Mouse (Mus musculus) thymus, postnatal 25 days (tissue): ENCODE results near the gene Ankfy1.
"Not testable (repeated sequence)": the region's sequence is repeated elsewhere in the genome, so short reads cannot be mapped to it uniquely, and the experiment has no call there.

Experiments
- DNase-seq: peaks from one replicate; pipeline ENCODE4 v3.0.0; 2022

Ankfy1 gene

DNA sequence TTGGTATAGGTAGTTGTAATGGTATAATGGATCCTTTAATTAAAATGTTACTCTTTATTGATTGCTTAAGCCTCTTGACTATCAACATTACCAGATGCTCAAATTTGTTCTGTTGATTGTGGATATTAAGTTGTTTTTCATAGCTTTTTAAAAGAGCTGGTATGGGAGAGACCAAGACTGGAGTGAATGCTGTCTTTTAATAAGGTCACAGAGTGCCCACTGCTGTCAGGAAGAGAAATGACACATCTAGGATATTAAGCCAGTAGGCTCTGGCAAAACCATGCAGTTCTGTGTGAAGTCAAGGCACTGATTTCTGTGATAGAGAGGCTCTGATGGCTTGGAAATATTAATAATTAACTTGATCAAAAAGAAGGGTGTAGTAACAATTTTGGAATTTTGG lies 34.1 kb downstream of the Ankfy1 start:
- no peak for DNase-seq

DNA sequence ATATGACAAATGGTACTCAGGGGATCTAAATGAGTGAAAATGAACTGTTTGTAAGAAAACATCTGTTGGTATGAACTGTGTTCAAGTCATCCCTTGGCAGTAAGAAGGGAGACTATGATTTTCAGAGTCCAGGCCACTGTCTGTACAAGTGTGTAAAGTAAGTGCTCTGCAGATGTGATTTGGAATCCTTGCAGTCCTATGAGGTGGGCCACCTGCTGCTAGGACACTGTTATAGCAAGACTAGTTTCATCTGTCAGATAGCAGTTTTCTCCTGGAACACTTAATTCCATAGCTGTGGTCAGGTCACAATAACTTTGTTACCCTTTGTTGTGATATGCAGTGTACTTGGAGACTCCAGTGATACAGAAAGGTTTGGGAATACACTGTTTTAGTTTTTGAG lies 36.2 kb downstream of the Ankfy1 start:
- DNase-seq = peak; percentile 14

DNA sequence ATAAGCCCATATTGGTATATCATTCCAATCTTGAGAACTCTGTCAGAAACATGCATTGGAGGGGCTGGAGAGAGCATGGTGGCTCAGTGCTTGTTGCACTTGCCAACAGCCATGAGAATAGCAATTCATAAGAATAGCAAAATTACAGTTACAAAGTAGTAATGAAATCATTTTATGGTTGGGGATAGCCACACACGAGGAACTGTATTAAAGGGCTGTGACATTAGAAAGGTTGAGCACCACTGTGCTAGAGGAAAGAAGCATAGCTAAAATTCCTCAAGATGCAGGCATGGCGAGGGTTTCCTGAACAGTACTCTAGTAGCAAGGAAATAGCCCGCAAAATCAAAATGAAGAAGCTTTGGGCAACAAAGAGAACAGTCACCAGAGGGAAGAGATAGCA lies 43.9 kb downstream of the Ankfy1 start:
- no peak for DNase-seq

DNA sequence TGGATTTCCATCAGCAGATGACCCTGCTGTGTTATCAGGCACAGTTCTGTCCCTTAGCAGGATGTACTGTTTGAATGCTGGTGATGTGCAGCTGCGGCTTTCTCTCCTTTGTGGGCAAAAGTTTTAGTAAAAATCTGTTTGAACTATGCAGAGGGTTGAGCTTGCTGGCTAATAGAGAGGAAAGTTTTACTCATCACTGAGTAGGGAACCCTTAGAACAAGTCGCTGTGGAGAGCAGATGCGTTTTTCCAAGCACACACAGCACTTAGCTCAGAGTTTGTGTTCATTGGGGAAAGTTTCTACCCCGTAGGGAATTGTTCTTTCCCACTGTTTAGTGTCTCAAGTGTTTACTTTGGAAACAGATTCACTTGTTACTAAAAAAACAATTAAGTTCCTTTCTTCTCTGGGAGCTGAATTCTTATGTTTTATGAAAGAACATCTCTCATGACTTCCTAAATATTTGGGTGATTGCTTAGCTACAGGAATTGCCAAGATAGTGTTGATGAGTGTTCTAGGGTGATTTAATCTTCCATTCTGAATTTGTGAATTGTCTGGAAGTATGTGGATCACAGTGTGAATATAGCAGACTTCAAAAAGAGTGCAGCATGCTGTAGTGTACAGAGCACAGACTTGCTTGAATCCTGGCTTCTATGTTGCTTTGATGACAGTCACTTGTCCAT lies 45.2 kb downstream of the Ankfy1 start:
- no peak for DNase-seq

DNA sequence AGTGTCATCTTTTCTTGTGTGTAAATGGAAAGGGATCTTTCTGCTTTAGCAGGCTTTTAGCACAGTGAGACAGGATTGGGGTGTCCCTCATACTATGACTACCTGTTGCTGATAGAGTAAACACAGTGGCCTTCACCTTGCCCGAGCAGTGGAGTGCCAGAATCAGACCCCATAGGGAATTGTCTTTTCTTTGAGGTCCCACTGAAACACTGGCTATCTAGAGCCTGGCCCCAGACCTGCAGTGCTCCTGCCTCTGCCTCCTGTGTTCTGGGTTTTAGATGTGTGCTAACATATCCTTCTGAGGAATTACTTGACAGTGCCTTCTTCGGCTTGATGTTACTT lies 45.7 kb downstream of the Ankfy1 start:
- DNase-seq = no peak

DNA sequence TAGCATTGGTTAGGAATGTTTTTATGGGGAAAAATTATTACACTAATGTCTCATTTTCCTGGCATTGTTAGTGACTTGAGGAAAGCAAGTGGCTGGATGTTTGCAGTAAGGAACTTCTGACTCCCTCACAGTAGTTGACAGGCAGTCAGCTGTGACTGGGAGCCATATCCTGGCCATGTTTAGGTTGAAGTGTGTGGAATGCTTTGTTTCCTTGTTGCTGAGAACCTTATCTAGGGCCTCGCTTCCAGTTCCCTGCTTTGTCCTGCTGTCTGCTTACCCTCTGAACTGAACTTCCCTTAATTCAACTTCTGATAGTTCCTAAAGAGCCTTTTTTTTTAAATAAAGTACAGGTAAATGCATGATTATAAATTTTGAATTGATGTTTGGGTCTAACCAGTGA lies 46.5 kb downstream of the Ankfy1 start:
- DNase-seq = no peak

DNA sequence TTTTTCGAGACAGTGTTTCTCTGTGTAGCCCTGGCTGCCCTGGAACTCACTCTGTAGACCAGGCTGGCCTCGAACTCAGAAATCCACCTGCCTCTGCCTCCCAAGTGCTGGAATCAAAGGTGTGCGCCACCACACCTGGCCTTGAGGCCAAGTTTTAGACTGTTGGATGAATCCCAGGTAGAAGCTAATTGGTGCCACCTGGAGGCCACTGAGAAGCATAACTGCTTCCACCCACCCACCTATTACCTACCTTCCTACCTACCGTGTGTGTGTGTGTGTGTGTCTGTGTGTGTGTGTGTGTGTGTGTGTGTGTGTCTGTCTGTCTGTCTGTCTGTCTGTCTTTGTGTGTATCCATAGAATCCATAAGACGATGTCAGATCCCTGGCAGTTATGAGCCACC lies 47.7 kb downstream of the Ankfy1 start:
- DNase-seq = peak; percentile 42

DNA sequence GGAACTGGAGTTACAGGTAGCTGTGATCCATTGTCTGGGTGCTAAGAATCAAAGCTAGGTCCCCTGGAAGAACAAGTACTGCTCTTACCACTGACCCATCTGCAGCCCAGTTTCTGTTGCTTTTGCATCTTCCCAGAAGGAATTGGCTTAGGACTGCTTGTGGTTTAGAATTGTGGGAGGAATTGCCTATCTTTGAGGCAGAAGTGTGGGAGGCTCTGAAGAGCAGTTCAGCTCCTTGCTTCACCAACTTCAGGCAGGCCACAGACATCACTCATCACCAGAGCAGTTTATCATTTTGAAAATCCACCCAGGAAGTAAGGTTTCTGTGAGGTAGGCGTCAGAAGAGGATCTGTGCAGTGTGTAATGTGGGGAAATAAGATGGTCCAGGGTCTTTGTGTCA lies 49.2 kb downstream of the Ankfy1 start:
- DNase-seq = no peak

DNA sequence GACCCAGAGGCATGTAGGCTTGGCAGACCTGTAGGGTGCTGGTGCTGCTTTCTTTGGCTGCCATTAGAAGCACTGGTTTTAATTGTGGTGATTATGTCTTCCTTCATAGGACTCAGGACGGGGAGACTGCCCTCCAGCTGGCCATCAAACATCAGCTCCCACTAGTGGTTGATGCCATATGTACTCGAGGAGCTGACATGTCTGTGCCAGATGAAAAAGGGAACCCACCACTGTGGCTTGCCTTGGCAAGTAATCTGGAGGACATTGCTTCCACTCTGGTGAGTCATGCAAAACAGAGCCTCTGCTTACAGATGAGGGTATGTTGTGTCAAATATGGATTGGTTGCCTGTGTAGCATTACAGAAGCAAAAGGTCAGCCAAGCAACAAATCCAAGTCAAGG lies 62.1 kb downstream of the Ankfy1 start:
- no peak for DNase-seq

DNA sequence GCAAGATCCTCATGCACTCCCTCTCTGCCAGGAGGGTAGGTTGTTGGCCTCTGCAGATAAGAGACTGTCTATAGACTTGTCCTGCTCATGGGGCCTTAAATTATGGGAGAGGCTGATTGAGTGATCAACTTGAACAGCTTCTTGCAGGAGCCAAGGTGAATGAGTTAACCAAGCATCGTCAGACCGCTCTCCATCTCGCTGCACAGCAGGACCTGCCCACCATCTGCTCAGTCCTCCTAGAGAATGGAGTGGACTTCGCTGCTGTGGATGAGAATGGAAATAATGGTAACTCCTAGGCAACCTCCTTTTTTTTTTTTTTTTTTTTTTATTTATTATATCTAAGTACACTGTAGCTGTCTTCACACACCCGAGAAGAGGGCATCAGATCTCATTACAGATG lies 68.5 kb downstream of the Ankfy1 start:
- no peak for DNase-seq

DNA sequence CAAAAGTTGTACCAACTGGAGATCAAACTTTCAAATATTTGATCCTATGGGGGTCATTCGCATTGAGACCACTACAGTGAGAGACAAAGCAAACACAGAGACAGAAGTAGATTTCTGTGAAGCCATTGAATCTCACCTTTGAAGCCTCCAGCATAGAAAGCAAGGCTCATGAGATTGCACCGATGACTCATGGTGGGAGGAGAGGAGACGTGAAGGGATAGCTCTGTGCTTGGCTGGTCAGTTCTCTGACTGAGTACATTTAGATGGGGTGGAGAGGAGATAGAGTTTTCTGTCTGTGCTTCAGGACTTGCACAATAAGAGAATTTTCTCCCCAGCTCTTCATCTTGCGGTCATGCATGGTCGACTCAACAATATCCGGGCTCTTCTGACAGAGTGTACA lies 69.8 kb downstream of the Ankfy1 start:
- no peak for DNase-seq

DNA sequence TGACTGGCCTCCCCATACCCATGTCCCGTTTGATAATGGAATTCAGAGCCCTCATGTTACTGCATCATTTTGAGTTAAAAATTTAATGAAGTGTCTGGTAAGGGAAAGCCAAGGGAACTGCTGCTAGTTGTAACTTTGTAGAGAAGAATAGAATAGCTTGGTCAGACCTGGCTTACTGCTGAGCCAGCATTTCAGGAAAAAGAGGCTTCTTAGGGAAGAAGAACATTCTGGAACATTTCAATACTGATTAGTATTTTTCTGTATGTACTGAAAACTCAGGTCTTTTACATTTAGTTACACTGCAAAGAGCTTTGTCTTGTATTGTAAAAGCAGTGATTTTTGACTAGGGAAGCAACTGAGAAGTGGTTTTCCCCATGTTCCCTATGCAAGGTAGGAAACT lies 71.0 kb downstream of the Ankfy1 start:
- DNase-seq = no peak

DNA sequence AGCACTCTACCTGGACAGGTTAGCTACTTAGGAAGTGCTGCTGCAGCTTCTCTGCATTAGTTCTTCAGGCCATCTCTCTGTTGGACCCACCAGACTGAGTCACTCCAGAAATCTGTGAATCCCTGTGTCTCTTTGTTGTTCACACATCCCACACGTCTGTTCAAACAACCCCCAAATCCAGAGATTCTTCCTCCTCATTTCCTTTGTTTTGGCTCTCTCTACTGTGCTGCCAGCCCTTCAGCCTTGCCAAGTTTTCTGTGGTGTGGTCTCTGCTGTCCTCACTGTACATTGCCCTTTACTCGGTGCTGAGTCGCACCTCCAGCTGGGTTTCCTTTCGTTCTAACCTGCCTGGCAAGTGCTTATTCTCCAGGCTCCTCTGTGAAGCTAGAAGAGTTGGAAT lies 74.5 kb downstream of the Ankfy1 start:
- no peak for DNase-seq

DNA sequence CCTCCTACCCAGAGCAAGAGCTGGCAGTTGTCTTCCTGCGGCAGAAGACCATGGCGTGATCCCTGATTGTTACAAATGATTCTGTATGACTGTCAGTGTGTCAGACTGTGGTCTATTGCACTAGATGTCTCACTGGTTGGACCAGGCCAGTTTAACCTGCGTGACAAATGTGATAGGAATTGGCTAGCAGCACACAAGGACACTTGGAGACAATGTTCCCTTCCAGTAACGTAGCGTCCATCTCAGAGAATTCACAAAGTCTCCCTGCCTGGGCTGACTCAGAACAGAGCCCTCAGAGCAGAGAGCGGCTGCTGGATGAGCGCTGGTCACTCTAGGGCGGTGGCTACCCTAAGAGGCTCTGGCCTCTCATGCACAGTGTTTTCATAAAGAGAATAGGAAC lies 77.9 kb downstream of the Ankfy1 start:
- no peak for DNase-seq

DNA sequence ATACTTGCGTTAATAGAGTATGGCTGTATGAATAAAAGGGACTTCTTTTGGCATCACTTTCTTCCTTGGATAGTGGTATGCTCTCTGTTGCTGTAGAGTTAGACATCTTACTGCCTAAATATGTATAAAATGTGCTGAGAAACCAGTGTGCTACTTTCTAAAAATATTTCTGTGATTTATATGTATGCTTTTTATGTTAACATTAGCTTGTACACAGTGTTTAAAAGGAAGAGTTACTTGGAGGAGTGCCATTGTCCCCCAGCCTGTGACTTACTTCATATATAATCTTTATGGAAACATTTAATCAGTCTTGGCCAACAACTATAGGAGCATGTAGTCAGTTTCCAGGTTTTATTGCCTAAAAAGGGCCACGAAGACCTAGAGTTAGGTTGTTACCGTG lies 79.3 kb downstream of the Ankfy1 start:
- no peak for DNase-seq

DNA sequence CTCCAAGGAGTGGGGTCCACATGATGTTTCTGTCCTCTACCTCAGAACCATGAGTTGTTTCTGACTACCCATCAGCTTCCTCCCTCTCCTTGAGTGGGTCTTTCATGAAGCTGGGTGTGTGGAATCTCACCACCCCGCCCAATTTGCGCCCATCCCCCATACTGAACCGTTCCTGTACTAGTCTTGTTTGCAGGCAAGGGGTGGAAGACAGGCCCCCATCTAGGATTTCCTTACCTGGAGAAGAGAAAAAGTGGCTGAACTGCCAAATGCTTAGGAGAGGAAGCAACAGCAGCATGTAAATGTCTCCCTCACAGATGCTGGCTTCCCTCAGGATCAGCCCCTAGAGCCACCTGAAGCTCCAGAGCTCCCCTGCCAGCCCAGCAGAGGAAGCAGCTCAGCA lies 80.5 kb downstream of the Ankfy1 start:
- no peak for DNase-seq

DNA sequence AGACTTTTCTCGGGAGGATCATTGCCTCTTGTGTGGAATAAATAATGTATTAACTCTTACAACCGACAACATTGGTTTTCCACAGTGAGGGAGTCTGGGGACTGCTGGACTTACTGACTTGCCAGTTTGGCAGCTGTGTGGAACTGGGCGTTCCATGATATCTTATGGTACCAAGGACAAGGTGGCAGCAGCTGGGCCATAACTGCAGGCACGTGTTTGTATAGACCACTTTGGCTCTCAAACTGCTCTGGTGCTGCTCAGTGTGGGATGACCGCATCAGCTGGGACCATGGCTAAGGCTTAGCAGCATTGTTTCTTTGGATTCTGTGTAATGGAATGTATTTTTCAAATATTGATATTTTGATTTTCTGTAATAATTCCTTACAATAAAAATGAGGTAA lies 81.0 kb downstream of the Ankfy1 start:
- no peak for DNase-seq

DNA sequence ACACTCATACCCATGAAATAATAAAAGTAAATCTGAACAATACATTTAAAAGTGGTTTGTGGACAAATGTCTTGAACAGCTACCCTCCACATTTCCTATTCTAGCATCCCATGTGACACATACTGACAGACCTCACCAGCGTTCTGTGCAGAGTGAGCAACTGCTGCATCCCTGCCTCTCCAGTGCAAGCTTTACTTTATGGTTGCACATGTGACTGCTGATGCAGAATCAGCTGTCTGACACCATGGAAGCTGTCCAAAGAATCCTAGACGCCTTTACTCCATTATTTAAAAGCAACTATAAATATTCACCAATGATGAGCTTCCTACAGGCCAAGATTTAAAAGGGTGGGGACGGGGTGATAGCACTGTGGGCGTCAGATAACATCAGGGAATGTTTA lies 81.7 kb downstream of the Ankfy1 start:
- DNase-seq = no peak

DNA sequence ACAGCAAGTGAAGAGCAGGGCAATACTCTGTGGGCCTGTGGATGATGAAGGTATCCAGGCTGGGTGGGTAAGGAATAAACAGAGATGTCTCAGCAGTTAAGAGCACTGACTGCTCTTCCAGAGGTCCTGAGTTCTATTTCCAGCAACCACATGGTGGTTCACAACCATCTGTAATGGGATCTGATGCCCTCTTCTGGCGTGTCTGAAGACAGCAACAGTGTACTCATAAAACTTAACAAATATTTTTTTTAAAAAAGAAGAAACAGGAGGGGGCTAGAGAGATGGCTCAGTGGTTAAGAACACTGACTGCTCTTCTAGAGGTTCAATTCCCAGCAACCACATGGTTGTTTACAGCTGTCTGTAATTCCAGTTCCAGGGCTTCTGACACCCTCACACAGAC lies 82.8 kb downstream of the Ankfy1 start:
- DNase-seq = not testable (repeated sequence)

DNA sequence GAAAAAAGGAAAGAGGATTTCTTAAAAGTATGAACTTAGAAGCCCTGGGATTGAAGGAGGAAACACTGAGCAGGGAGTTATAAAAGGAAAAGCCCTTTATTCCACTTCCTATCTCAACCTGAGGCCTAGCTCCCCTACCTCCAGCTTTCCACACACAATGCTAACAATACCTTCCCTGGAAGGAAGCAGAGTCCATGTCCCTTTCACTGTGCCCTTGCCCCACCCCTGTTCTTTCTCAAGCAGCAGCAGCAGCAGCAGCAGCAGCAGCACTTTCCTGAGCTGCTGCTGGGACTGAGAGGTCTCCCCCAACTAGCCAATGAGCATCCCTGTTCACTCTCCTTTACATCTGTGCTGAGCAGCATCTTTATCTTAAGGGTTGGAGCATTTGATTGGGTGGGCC lies 89.2 kb downstream of the Ankfy1 start:
- DNase-seq = no peak

DNA sequence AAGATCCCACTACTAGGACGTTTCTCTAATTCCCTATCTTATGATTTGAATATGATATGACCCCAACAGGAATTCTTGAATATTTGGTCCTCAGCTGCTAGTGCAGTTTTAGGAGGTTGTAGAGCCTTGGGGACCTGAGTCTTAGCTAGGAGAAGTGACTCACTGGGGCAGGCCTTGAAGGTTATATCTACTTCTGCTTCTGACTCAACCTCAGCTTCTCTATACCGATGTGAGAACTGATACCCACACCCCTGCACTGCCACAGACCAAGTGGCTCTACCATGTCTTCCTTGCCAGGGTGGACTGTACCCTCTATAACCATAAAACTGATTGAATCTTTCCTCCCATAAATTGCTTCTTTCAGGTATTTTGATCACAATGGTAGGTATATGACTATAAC lies 92.3 kb downstream of the Ankfy1 start:
- DNase-seq = no peak

DNA sequence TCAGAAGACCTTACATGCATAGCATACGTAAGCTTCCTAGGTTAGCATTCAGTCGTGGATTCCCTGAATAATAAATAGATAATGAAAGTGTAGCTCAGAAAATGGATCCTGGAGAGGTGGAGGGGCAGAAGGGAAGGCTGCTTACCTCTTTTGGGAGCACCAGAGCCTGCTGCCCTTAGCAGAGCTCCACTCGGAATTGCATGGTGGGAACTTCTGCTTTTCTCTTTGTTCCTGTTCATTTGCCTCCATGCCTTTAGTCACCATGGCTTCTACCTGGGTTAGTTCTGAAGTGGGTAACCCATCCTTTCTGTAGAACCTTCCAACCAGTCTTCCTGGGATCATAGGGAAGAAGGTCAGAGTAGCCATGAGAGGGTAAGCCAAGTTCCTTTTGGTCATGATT lies 92.7 kb downstream of the Ankfy1 start:
- no peak for DNase-seq

DNA sequence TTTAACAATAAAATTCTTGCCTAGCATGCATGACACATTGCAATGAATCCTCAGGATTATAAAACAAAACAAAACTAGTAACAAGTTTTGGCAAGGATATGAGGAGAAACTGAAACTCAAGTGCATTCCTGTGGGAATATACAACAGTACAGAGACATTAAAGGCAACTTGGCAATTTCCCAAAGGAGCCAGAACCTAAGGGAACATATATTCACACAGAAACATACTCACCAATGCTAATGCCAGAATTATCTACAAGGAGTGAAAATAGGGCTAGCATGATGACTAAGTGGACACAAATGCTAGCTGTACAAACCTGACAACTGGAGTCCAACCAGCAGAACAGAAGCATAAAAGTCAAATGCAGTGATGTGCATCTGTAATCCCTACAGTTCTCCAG lies 102.2 kb downstream of the Ankfy1 start:
- no peak for DNase-seq

DNA sequence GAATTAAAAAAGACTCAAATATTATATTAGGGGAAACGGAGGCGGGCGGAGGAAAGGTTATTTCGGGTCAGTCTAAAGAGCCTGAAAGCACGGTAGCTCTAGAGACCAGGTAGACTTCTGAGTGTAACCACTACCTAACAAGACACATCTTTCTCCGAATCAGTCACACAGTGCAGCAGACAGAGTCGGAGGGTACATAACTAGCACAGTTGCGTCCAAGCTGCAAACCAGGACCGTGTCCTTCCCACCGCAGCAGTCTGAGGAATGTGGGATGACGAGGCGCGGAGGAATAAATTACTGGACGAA lies 105.3 kb downstream of the Ankfy1 start:
- no peak for DNase-seq

DNA sequence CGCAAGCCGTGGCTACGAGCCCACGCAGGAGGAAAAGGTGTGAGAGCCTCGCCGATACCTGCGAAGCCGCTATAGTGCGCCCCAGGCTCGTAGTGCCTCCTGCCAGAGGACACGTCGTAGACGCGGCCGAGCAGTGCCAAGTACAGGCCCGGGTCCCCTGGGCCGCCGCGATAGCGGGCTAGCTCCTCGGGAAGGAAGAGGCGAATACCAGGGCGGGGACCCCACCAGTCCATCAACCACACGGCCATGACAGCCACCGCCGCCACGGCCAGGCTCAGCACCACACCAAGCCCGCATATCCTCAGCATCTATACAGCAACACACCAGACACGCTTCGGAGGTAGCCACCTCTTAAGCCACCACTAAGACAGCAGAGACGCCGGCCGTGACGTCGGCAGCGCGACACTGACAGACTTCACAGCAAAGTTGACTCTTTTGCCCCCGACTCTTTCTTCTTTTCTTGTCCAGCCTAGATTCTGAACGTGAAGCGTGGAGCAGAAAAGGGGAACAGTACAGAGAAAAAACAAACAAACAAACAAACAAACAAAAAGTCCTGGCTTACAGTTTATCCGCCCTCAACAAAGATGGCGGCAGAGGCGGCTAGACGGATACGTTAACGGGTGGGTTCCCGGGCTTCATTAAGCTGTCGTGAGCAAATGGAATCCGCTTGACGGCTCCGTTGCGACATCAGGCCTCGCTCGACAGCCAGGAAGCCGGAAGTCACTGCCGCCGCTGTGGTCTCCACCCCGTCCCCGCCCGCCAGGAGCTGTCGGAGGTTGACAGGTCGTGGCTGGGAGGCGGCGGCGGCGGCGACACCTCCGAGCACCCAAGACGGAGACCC lies 105.9 kb downstream of the Ankfy1 start, which contains the start of the genes Cyb5d2 and Zzef1:
Gene Cyb5d2 (minus strand): TSS at position 688 of the 841 bp plus-strand sequence.
Gene Zzef1 (plus strand): TSS at position 772 of the 841 bp plus-strand sequence.
- peak; percentile 93 for DNase-seq
